Mouse (Mus musculus) liver, adult 2 months (tissue): Measurements from ENCODE around the gene Meis1. TPM values are rescaled to one million over a fixed set of nuclear protein-coding genes. Genes with fewer than 3 reads are reported as not detected.

ENCODE experiments used
- DNase-seq: peaks from one replicate; pipeline ENCODE4 v3.0.0-alpha.2; 2011; ENCODE audit warnings: low read depth, low spot score; ENCODE audit errors: extremely low read depth
- H3K27ac ChIP-seq: fragments of 200-500 bp; replicated peaks from 2 replicates; pipeline ENCODE4 v1.5.1; 2012; ENCODE audit warnings: low read depth, mild to moderate bottlenecking, control low read depth, inconsistent platforms, low read length; ENCODE audit not compliant: insufficient read depth
- H3K27me3 ChIP-seq: fragments of 200-500 bp; 2 replicates; pipeline ENCODE4 v1.6.1; 2012; ENCODE audit warnings: mild to moderate bottlenecking, moderate library complexity, low read length, inconsistent platforms; ENCODE audit not compliant: control insufficient read depth, insufficient read depth
- H3K36me3 ChIP-seq: fragments of 200-500 bp; 2 replicates; pipeline ENCODE4 v1.6.1; 2012; ENCODE audit warnings: low read length, inconsistent platforms; ENCODE audit not compliant: control insufficient read depth, insufficient read depth
- H3K4me1 ChIP-seq: fragments of 200-500 bp; 2 replicates; pipeline ENCODE4 v1.6.1; 2011; ENCODE audit warnings: low read length; ENCODE audit not compliant: control insufficient read depth, insufficient read depth
- H3K4me3 ChIP-seq: fragments of 200-500 bp; 2 replicates; pipeline ENCODE4 v1.5.1; 2011; ENCODE audit warnings: low read depth, mild to moderate bottlenecking, control low read depth, low read length, moderate library complexity; ENCODE audit not compliant: insufficient read depth
- H3K79me2 ChIP-seq: fragments of 200-500 bp; 2 replicates; pipeline ENCODE4 v1.6.1; 2012; ENCODE audit warnings: inconsistent platforms, mild to moderate bottlenecking, low read length, moderate library complexity; ENCODE audit not compliant: control insufficient read depth, insufficient read depth
- H3K9ac ChIP-seq: fragments of 200-500 bp; 2 replicates; pipeline ENCODE4 v1.6.1; 2012; ENCODE audit warnings: low read depth, mild to moderate bottlenecking, control low read depth, inconsistent platforms, low read length
- CTCF ChIP-seq: fragments of 200-500 bp; IDR thresholded peaks from 2 replicates; pipeline ENCODE4 v1.5.1; 2011; ENCODE audit warnings: low read depth, low read length, control low read depth
- POLR2A ChIP-seq: fragments of 200-500 bp; IDR thresholded peaks from 2 replicates; pipeline ENCODE4 v1.6.1; 2011; ENCODE audit warnings: low read length, control low read depth; ENCODE audit not compliant: insufficient read depth; ENCODE audit errors: extremely low read depth
- WGBS: fragments of 180-500 bp; shearing (Covaris S2); methylation state at CpG from one replicate; pipeline ENCODE4 v1.1.7; 2018; 5-methylcytosine and 5-hydroxymethylcytosine counted together
- polyA plus RNA-seq: library from polyadenylated mRNA; depleted of rRNA; stranded (reverse); fragments of >200 nt; gene quantifications from 2 replicates; pipeline ENCODE4 v1.2.3, GENCODE M21; 2012
- total RNA-seq: library from RNA; depleted of rRNA; stranded (reverse); fragments of >200 nt; gene quantifications from 2 replicates; pipeline ENCODE4 v1.2.3, GENCODE M21; 2014

Meis1 gene
- total and polyA plus RNA-seq, 2 experiments, result 2.5 to 6.1 TPM

- WGBS, result 4% methylated on average over 58 of the region's 58 CpGs
Observed at GRCm38 (mm10) chr11:18871170-18872081, 147.4 kb downstream of the Meis1 start.

GRCm38 (mm10) chr11:18870121-18870931, 148.5 kb downstream of the Meis1 start:
- TF ChIP-seq CTCF (no peak), POLR2A (no peak)
- DNase-seq, result no peak
- no peak overlapping the region for H3K4me3 ChIP-seq
- H3K27ac ChIP-seq, result no peak overlapping the region
- H3K79me2 ChIP-seq, result no peaks in the 10 kb centered on the region
- 33% methylated on average over 25 of the region's 25 CpGs for WGBS
- H3K27me3 ChIP-seq, result peaks cover 21% of the 10 kb centered on the region
- no peak overlapping the region for H3K9ac ChIP-seq
- H3K36me3 ChIP-seq, result no peaks in the 10 kb centered on the region
- peaks cover 3% of the 10 kb centered on the region for H3K4me1 ChIP-seq

More at GRCm38 (mm10) chr11:18871170-18872081, 147.4 kb downstream of the Meis1 start:
- no peaks in the 10 kb centered on the region for H3K36me3 ChIP-seq
- peaks cover 3% of the 10 kb centered on the region for H3K4me1 ChIP-seq
- TF ChIP-seq CTCF, result no peak
- no peak for TF ChIP-seq POLR2A
- H3K27me3 ChIP-seq, result peaks cover 31% of the 10 kb centered on the region
- H3K79me2 ChIP-seq, result no peaks in the 10 kb centered on the region
- H3K27ac ChIP-seq, result no peak overlapping the region
- H3K4me3 ChIP-seq, result peak overlapping the region; percentile 30; the same call in 1 of the 2 replicates
- DNase-seq, result no peak
- no peak overlapping the region for H3K9ac ChIP-seq

- H3K36me3 ChIP-seq, result no peaks in the 10 kb centered on the region
- no peaks in the 10 kb centered on the region for H3K79me2 ChIP-seq
- no peak overlapping the region for H3K27ac ChIP-seq
- WGBS, result 55% methylated on average over 5 of the region's 6 CpGs
- no peak overlapping the region for H3K9ac ChIP-seq
- TF ChIP-seq POLR2A (no peak), CTCF (no peak)
- peaks cover 17% of the 10 kb centered on the region for H3K27me3 ChIP-seq
- no peak overlapping the region for H3K4me3 ChIP-seq
- DNase-seq, result no peak
- H3K4me1 ChIP-seq, result peaks cover 3% of the 10 kb centered on the region
Observed at GRCm38 (mm10) chr11:18869429-18869969, 149.3 kb downstream of the Meis1 start.

GRCm38 (mm10) chr11:18867665-18868064, 151.1 kb downstream of the Meis1 start:
- TF ChIP-seq CTCF, result no peak
- no peak for TF ChIP-seq POLR2A
- H3K4me3 ChIP-seq, result no peak overlapping the region
- no peak overlapping the region for H3K9ac ChIP-seq
- peaks cover 17% of the 10 kb centered on the region for H3K27me3 ChIP-seq
- 82% methylated on average over 2 of the region's 2 CpGs for WGBS
- H3K79me2 ChIP-seq, result no peaks in the 10 kb centered on the region
- peaks cover 3% of the 10 kb centered on the region for H3K4me1 ChIP-seq
- no peak for DNase-seq
- no peak overlapping the region for H3K27ac ChIP-seq
- no peaks in the 10 kb centered on the region for H3K36me3 ChIP-seq

- DNase-seq, result no peak
- Histone ChIP-seq H3K27me3 (peaks cover 12% of the 10 kb centered on the region), H3K79me2 (no peaks in the 10 kb centered on the region), H3K36me3 (no peaks in the 10 kb centered on the region), H3K4me3 (no peak overlapping the region), H3K4me1 (no peaks in the 10 kb centered on the region), H3K9ac (no peak overlapping the region), H3K27ac (no peak overlapping the region)
- 54% methylated on average over 6 of the region's 6 CpGs for WGBS
- TF ChIP-seq POLR2A (no peak), CTCF (no peak)
Observed at GRCm38 (mm10) chr11:18866198-18866836, 152.5 kb downstream of the Meis1 start.
